Mouse (Mus musculus) E14TG2a.4 (cell line): ENCODE measurements around the gene Mcm6.

ENCODE experiments used
- H3K27me3 ChIP-seq: 2 replicates; pipeline ENCODE4 v1.6.1; 2014; ENCODE audit warnings: low read length, control low read depth; ENCODE audit not compliant: insufficient read depth
- H3K36me3 ChIP-seq: 2 replicates; pipeline ENCODE4 v1.6.1; 2014; ENCODE audit warnings: low read length, control low read depth; ENCODE audit not compliant: insufficient read depth
- H3K4me1 ChIP-seq: replicated peaks from 2 replicates; pipeline ENCODE4 v1.6.1; 2014; ENCODE audit warnings: low read depth, low read length, control low read depth
- H3K4me3 ChIP-seq: replicated peaks from 2 replicates; pipeline ENCODE4 v1.5.1; 2014; ENCODE audit warnings: mild to moderate bottlenecking, low read length
- H3K9me3 ChIP-seq: 2 replicates; pipeline ENCODE4 v1.6.1; 2014; ENCODE audit warnings: low read length, control low read depth
- CTCF ChIP-seq: conservative IDR thresholded peaks from 2 replicates; pipeline ENCODE4 v1.5.1; 2014; ENCODE audit warnings: low read length
- NANOG ChIP-seq: IDR thresholded peaks from 2 replicates; pipeline ENCODE4 v1.6.1; 2014; ENCODE audit warnings: borderline replicate concordance, low read length, mixed read lengths
- POU5F1 ChIP-seq: IDR thresholded peaks from 2 replicates; pipeline ENCODE4 v1.6.1; 2014; ENCODE audit warnings: low read length, borderline replicate concordance

Gene Mcm6

DNA sequence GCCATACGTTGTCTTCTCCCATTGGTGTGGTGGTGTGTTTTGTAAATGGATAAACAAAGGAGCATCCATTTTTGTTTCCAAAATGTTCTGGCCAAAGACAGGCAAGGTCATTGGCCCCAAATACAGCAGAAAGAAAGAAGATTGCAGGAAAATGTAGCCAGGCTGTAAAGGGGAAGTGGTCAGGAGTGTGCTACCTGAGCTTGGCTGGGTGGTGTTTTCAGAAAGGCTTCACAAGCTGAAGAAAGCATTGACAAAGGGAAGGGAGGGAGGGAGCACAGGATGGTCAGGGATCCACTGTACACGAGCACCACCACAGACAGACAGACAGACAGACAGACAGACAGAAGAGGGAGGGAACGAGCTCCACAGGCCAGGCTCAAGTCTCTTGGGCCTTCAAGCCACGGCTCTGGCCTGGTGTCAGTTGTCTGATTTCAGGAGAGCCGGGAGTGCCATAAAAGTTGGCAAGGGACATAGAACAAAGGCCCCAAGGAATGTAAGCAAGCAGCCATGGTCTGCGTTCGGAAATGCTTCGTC lies 75.2 kb downstream of the Mcm6 start:
- peaks cover 14% of the 10 kb centered on the region; the same call in 1 of the 2 replicates for H3K4me1 ChIP-seq

DNA sequence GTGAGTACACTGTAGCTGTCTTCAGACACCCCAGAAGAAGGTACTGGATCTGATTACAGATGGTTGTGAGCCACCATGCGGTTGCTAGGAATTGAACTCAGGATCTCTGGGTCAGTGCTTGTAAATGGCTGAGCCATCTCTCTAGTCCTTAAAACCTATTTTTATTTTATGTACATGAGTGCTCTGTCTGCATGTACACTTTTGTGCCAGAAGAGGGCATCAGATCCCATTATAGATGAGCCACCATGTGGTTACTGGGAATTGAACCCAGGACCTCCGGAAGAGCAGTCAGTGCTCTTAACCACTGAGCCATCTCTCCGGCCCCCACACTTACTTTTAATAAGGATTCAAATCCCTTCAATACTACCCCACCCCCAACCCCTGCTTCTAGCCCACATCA lies 76.5 kb downstream of the Mcm6 start:
- H3K27me3 ChIP-seq = peaks cover 7% of the 10 kb centered on the region; the same call in 1 of the 2 replicates
- H3K4me1 ChIP-seq = peaks cover 16% of the 10 kb centered on the region
- H3K9me3 ChIP-seq = no peaks in the 10 kb centered on the region
- H3K36me3 ChIP-seq = peaks cover 9% of the 10 kb centered on the region; the same call in 1 of the 2 replicates
- TF ChIP-seq NANOG (no peak), CTCF (peak; percentile 32; the same call in 1 of the 2 replicates), POU5F1 (no peak)
- no peak overlapping the region for H3K4me3 ChIP-seq

More for the DNA sequence above, 75.2 kb downstream of the Mcm6 start:
- H3K4me3 ChIP-seq = no peak overlapping the region
- no peaks in the 10 kb centered on the region for H3K9me3 ChIP-seq
- no peaks in the 10 kb centered on the region for H3K36me3 ChIP-seq
- peaks cover 10% of the 10 kb centered on the region for H3K27me3 ChIP-seq
- no peak for TF ChIP-seq CTCF
- no peak for TF ChIP-seq POU5F1
- TF ChIP-seq NANOG = no peak

DNA sequence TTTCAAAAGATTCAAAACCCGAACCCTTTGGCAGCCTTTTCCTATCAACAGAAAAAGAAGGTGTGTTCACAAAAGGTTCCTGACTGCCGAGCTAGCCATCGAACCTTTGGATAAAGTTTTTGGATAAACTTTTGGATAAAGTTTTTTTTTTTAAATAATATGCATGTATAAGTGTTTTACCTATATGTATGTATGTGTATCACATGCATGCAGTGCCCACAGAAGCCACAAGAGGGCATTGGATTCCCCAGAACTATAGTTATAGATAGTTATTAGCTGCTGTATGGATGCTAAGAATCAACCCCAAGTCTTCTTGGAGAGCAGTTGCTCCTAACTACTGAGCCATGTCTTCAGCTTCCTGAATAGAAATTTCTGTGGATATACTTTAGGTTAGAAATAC lies 77.7 kb downstream of the Mcm6 start:
- Histone ChIP-seq H3K4me3 (no peak overlapping the region), H3K36me3 (peaks cover 20% of the 10 kb centered on the region), H3K27me3 (peaks cover 7% of the 10 kb centered on the region; the same call in 1 of the 2 replicates), H3K4me1 (peaks cover 16% of the 10 kb centered on the region), H3K9me3 (no peaks in the 10 kb centered on the region)
- TF ChIP-seq POU5F1 = no peak
- TF ChIP-seq CTCF = peak; percentile 59
